Mouse (Mus musculus): ENCODE results near the gene Gm17409. TPM values are rescaled to one million over a fixed set of nuclear protein-coding genes. Genes with fewer than 3 reads are reported as not detected.

Gm17409 gene
- polyA plus RNA-seq, 1 experiment from 2014 or later, result not detected

DNA sequence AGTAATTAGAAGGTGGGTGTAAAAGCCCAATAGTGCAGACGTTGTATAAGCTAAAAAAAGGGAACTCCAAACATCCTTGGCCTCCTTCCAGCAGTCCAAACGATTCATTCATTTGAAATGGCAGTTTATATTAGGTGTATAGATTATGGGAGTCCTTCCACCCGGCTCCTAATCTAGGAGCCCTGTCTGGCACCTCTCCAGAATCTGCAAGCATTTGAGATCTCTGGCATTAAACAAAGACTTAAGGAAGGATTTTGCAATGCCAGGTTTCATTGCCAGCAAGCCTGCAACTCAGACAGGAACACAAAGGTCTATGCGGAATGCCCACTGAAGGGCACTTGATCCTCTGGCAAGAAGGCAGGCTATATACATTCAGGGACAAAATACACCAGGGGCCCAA, 15.2 kb downstream of the Gm17409 start:
- H3K9me3 ChIP-seq (replicated peaks), result no peaks in the 10 kb centered on the region
- no peaks in the 10 kb centered on the region for H3K27me3 ChIP-seq
- H3K36me3 ChIP-seq, result no peaks in the 10 kb centered on the region; the same call in 1 of the 2 replicates
- H3K4me3 ChIP-seq (replicated peaks), result no peak overlapping the region
- H3K4me1 ChIP-seq (replicated peaks), result peaks cover 9% of the 10 kb centered on the region
- no peak for DNase-seq
- no peak overlapping the region for H3K4me2 ChIP-seq
- no peak overlapping the region for H3K27ac ChIP-seq
- no peak for ATAC-seq (ENCODE audit: low read depth)
- no peak overlapping the region for H3K9ac ChIP-seq
- WGBS (ENCODE audit: insufficient replicate concordance), result 31% methylated on average over 4 of the region's 4 CpGs

DNA sequence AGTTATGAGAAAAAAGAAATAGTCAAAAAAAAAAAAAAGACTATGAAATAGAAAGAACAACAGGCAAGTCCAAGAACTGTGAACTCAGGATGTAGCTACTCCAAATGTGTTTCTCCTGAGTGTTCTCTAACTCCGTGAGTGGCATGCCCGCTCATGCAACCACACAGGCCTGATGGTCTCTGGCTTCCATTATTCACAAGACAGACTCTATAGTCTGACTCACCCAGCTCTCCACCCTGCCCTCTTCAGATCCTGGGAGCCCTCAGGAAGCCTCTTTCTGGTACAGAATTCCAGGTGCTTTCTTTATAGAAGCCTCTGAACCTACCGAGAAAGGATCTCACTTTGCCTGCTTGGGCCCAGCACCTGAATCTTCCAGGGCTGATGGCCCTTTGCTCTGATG, 15.8 kb downstream of the Gm17409 start:
- Histone ChIP-seq H3K4me2 (no peak overlapping the region), H3K36me3 (no peaks in the 10 kb centered on the region; the same call in 1 of the 2 replicates), H3K27me3 (no peaks in the 10 kb centered on the region), H3K27ac (no peak overlapping the region), H3K4me1 (replicated peaks) (peaks cover 9% of the 10 kb centered on the region), H3K9ac (no peak overlapping the region), H3K4me3 (replicated peaks) (no peak overlapping the region), H3K9me3 (replicated peaks) (no peaks in the 10 kb centered on the region)
- ATAC-seq (ENCODE audit: low read depth) (no peak), DNase-seq (no peak)
- 65% methylated on average over 3 of the region's 3 CpGs for WGBS (ENCODE audit: insufficient replicate concordance)

DNA sequence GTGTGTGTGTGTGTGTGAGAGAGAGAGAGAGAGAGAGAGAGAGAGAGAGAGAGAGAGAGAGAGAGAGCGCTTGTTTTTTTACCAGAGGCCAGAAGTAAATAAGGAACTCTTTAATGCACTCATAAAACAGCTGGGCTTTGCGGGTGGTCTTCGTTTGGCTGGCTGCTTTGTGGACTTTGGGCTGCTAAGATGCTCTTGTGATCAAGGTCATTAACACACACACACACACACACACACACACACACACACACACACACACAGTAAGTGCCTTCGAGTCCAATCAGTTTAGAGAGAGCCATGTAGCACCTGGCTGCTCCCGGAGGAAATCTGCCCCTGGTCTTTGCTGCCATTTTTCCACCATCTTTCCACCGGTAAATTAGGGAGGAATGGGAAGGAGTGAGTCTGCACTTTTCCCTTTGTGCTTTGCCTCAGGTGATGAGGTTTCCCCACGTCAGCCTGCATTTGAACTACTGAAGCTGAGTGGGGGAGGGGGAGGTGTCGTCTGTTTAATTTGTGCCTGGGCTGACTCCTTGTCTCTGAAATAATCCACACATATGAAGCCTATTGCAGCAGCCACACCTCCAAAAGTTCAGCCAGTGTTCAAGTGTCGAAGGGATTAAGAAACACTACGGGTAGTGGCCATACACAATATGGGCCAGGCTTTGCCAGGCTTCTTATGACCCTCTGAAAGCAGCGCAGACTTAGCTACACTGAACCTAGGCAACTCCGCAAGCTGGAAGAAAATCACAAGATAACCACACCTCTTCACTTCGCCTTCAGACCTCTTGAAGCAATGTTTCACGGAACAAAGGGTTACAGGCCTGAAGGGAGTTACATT, 16.7 kb downstream of the Gm17409 start:
- H3K4me3 ChIP-seq (replicated peaks), result no peak overlapping the region
- H3K9ac ChIP-seq, result no peak overlapping the region
- H3K27ac ChIP-seq, result no peak overlapping the region
- H3K36me3 ChIP-seq, result no peaks in the 10 kb centered on the region; the same call in 1 of the 2 replicates
- no peak for ATAC-seq (ENCODE audit: low read depth)
- WGBS (ENCODE audit: insufficient replicate concordance), result 71% methylated on average over 14 of the region's 14 CpGs
- peaks cover 9% of the 10 kb centered on the region for H3K4me1 ChIP-seq (replicated peaks)
- DNase-seq, result no peak
- H3K4me2 ChIP-seq, result no peak overlapping the region
- H3K27me3 ChIP-seq, result no peaks in the 10 kb centered on the region
- H3K9me3 ChIP-seq (replicated peaks), result no peaks in the 10 kb centered on the region

DNA sequence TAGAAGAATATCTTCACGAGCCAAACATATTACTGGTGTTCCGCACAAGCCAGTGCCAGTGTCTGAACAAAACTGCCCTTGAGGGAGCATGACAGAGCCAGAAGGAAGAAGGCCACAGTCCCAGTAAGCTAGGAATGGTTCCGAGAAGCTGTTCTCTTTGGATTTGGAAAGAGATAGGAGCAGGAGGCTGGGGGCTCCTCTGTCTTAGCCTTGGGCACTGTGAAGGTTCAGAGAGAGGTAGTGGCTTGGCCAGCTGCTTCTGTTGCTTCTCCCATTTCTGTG, 17.3 kb downstream of the Gm17409 start:
- peaks cover 9% of the 10 kb centered on the region for H3K4me1 ChIP-seq (replicated peaks)
- H3K4me2 ChIP-seq, result no peak overlapping the region
- H3K9me3 ChIP-seq (replicated peaks), result no peaks in the 10 kb centered on the region
- DNase-seq (no peak), ATAC-seq (ENCODE audit: low read depth) (no peak)
- H3K27ac ChIP-seq, result no peak overlapping the region
- no peaks in the 10 kb centered on the region for H3K27me3 ChIP-seq
- H3K9ac ChIP-seq, result no peak overlapping the region
- WGBS (ENCODE audit: insufficient replicate concordance), result 64% methylated on average over 3 of the region's 3 CpGs
- no peak overlapping the region for H3K4me3 ChIP-seq (replicated peaks)
- no peaks in the 10 kb centered on the region; the same call in 1 of the 2 replicates for H3K36me3 ChIP-seq

DNA sequence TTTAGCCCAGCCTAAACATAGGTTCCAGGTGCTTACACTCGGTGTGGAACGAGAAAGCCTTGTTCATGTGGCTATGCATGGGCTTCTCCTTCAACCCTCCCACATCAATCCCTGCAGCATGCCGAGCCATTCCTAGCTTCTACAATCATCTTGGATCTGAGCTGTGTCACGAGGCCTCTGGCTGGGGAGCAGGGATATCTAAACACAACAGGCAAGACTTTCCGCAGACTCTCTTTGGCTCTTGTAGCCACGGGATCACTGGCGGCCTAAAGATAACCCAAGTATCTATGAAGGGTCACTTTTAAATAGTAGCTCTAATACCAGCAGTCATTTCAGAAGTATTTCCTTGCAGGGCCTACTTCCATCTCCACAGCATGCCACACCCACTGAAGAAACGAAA, 18.5 kb downstream of the Gm17409 start:
- DNase-seq (no peak), ATAC-seq (ENCODE audit: low read depth) (no peak)
- H3K4me3 ChIP-seq (replicated peaks), result no peak overlapping the region
- no peak overlapping the region for H3K4me2 ChIP-seq
- no peaks in the 10 kb centered on the region; the same call in 1 of the 2 replicates for H3K36me3 ChIP-seq
- no peak overlapping the region for H3K9ac ChIP-seq
- peaks cover 9% of the 10 kb centered on the region for H3K4me1 ChIP-seq (replicated peaks)
- no peaks in the 10 kb centered on the region for H3K9me3 ChIP-seq (replicated peaks)
- whole genome bisulfite sequencing (ENCODE audit: insufficient replicate concordance), result 60% methylated on average over 8 of the region's 8 CpGs
- no peaks in the 10 kb centered on the region for H3K27me3 ChIP-seq
- no peak overlapping the region for H3K27ac ChIP-seq

DNA sequence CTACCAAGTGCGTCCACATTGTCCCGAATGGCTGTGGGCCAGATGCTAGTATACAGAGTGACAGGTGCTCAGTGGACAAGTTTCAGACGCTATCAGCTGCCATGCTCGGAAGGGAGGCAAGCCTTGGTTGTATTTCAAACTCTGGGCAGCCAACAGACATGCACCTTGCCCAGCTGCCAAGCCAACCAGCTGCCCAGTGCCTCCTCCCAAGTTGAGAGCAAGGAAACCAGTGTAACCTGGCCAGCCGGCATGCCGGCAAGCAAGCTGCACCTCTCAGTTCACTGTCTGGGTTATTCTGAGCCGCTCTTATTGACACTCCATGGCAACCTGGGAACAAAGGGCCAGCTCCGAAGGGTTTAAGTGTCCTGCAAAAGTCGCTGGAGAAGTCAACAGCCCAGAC, 19.4 kb downstream of the Gm17409 start:
- no peak for DNase-seq

DNA sequence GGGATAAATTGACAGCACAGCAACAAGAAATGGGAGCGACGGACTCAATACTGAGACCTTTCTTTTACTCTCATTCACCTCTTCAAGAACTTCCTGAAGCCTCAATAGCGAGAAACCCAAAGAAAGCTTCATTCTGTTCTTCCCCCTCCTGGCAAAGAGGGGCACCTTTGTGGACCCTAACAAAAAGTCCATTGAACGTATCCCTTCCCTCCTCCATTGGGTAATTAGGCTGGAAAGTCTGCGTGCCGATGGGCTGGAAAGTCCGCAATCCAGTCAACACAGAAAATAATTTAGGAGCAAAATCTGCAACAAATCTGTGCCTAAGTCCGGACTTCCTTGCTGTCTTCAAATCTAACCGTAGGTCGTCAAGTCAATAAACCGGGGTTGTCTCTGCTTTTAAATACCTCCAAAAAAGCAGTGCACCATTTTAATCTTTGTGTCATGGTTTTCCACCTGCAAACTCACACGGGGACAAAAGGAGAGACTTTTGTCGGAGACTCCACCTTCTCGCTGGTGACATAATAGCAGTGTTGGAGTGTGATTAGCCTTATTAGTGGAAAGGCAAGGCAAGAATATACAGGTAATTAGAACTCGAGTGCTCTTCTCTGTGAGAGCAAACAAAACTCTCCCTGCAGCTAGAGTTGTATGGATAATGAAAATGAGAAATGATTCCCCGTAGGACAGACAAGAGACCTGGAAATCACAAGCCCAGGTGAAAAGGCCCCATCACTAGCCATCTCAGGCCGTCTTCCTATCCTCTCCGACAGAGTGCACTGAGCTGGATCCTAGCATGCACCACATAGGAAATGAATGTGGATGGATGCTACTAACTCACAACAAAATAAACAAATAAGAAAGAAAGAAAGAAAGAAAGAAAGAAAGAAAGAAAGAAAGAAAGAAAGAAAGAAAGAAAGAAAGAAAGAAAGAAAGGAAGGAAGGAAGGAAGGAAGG, 24.0 kb downstream of the Gm17409 start:
- no peak for DNase-seq
- Histone ChIP-seq H3K4me2 (no peak overlapping the region), H3K27ac (no peak overlapping the region), H3K9ac (no peak overlapping the region), H3K27me3 (no peaks in the 10 kb centered on the region), H3K9me3 (replicated peaks) (no peaks in the 10 kb centered on the region), H3K4me3 (replicated peaks) (no peak overlapping the region), H3K4me1 (replicated peaks) (no peaks in the 10 kb centered on the region; the same call in 1 of the 2 replicates), H3K36me3 (no peaks in the 10 kb centered on the region; the same call in 1 of the 2 replicates)
- 83% methylated on average over 18 of the region's 18 CpGs for WGBS (ENCODE audit: insufficient replicate concordance)
- ATAC-seq (ENCODE audit: low read depth), result no peak

More for the DNA sequence above, 19.4 kb downstream of the Gm17409 start:
- Histone ChIP-seq H3K9ac (no peak overlapping the region), H3K9me3 (replicated peaks) (no peaks in the 10 kb centered on the region), H3K27ac (no peak overlapping the region), H3K4me1 (replicated peaks) (peaks cover 9% of the 10 kb centered on the region), H3K4me3 (replicated peaks) (no peak overlapping the region), H3K4me2 (no peak overlapping the region), H3K27me3 (no peaks in the 10 kb centered on the region), H3K36me3 (no peaks in the 10 kb centered on the region; the same call in 1 of the 2 replicates)
- no peak for ATAC-seq (ENCODE audit: low read depth)
- WGBS (ENCODE audit: insufficient replicate concordance), result 74% methylated on average over 9 of the region's 9 CpGs

DNA sequence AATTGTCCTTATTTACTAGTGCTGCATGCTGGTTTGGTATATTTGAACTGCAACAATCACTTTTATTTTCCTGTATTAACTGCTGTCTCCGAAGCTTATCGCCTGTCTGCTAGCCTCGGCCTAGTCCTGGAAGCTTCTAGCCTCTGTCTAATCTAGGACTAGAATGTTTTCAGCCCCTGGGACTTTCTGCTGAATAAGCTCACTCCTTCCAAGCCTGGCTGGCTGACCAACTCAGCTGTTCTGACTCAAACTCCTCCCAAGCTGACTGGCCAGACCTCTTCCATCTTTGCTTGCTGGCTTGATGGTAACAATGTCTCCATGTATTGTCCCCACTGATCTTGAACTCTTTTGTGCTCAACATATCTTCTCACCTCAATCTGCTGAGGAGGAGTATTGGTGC, 25.4 kb downstream of the Gm17409 start:
- H3K27me3 ChIP-seq, result no peaks in the 10 kb centered on the region
- DNase-seq, result no peak
- ATAC-seq (ENCODE audit: low read depth), result no peak
- no peaks in the 10 kb centered on the region for H3K9me3 ChIP-seq (replicated peaks)
- H3K9ac ChIP-seq, result no peak overlapping the region
- WGBS (ENCODE audit: insufficient replicate concordance), result 61% methylated on average over 3 of the region's 3 CpGs
- no peak overlapping the region for H3K27ac ChIP-seq
- no peaks in the 10 kb centered on the region for H3K4me1 ChIP-seq (replicated peaks)
- no peaks in the 10 kb centered on the region for H3K36me3 ChIP-seq
- H3K4me3 ChIP-seq (replicated peaks), result no peak overlapping the region
- no peak overlapping the region for H3K4me2 ChIP-seq

DNA sequence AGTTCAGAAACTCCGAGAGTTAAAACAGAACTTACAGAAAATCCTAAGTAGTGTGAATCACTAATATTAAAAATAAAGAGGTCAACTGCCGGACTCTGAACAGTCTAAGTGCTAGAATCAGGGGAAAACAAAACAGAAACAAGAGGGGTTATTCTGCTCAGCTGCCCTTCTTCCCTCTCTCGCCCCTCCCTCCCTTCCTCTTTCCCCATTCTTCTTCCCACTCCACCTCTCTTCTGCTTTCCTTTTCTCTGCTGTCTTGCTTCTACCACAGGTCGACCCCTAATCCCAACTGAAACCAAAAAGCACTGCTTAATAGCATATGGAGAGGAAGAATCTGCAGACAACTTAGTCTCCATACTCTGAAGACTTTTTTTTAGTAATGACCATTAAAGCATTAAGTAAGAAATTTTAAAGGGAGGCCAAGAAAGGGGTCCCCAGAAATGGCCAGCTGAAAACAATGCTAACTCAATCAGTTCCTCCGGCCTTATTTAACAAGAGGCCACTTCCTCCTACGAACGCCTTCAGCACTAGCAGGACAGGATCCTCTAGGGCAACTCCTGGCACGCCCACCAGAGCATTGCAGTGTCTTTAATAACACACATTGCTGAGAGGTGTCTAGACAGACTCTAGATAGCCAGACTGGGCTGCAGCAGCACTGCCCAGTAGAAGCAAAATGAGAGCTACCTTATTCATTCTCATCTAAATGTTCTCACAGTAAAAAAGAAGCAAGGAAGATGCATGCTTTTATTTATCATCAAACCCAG, 26.9 kb downstream of the Gm17409 start:
- no peak for DNase-seq
- H3K9ac ChIP-seq, result no peak overlapping the region
- WGBS (ENCODE audit: insufficient replicate concordance), result 31% methylated on average over 8 of the region's 8 CpGs
- H3K27me3 ChIP-seq, result no peaks in the 10 kb centered on the region
- H3K4me1 ChIP-seq (replicated peaks), result no peaks in the 10 kb centered on the region
- no peak overlapping the region; the same call in 1 of the 2 replicates for H3K27ac ChIP-seq
- no peak overlapping the region for H3K4me2 ChIP-seq
- no peaks in the 10 kb centered on the region for H3K36me3 ChIP-seq
- ATAC-seq (ENCODE audit: low read depth), result no peak
- H3K9me3 ChIP-seq (replicated peaks), result no peaks in the 10 kb centered on the region
- H3K4me3 ChIP-seq (replicated peaks), result no peak overlapping the region

DNA sequence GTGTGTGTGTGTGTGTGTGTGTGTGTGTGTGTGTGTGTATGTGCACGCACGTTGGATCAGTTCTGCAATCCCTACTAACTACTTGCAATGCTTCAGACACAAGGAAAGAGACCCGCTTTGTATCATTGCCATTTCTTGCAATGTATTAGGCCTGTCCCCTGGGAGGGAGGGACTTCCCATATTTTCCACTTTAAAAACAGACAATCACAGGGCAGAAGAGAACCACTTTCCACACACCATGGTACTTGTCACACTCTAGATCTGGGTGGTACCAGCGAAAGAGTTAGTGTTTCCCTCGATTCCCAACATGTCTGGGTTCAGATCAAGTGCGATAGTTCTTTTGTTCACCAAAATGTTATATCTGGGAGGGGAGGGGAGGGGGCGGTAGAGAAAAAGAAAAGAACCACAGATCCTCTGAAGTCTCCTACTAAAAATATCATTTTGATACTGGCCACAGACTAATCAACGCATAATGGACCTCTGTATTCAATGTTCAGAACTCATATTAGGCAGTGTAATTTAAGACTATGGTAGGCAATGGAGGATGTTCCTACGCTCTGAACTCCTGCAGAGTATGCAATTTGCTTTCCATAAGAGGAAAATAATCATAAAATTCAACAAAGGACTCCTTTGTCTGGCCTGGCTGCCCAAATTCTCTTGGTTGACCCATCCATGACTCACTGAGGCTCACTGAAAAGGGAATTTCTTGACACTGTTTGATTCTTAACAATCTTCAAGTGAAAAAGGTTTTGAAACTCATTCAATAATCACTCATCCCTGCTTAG, 35.6 kb downstream of the Gm17409 start:
- 71% methylated on average over 9 of the region's 9 CpGs for WGBS (ENCODE audit: insufficient replicate concordance)
- no peak overlapping the region for H3K27ac ChIP-seq

More for the DNA sequence above, 35.6 kb downstream of the Gm17409 start:
- Histone ChIP-seq H3K27me3 (no peaks in the 10 kb centered on the region), H3K36me3 (no peaks in the 10 kb centered on the region), H3K4me3 (replicated peaks) (no peak overlapping the region), H3K9me3 (replicated peaks) (no peaks in the 10 kb centered on the region), H3K9ac (no peak overlapping the region), H3K4me1 (replicated peaks) (peaks cover 6% of the 10 kb centered on the region; the same call in 1 of the 2 replicates), H3K4me2 (no peak overlapping the region)
- DNase-seq (no peak), ATAC-seq (ENCODE audit: low read depth) (no peak)
